Mouse (Mus musculus): ENCODE results near the gene Il27ra. TPM values are rescaled to one million over a fixed set of nuclear protein-coding genes. Genes with fewer than 3 reads are reported as not detected.

The Il27ra gene
- polyA plus RNA-seq, 1 experiment from 2014 or later = 0.30 TPM

DNA sequence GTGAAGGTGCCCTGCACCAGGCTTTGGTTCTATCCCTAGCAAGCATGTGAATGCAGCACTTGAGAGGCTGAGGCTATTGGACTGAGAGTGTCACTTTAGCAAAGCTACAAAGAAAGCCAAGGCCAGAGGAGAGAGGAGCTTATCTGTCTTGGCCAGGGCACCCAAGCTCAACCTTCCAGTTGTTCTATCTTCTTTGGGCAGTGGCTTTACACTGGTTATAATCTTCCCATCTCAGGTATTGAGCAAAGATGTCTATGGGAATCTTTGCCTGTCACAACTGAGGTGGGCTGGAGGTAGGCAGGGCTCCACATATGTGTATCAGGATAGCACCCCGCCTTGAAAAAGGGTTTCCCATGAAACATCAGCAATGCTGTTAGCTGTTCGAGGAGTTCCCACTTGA lies 17.9 kb upstream of the Il27ra start:
- no peak for DNase-seq (ENCODE audit: low spot score)
- Histone ChIP-seq H3K9me3 (no peaks in the 10 kb centered on the region), H3K4me1 (replicated peaks) (no peaks in the 10 kb centered on the region), H3K36me3 (no peaks in the 10 kb centered on the region), H3K4me3 (no peak overlapping the region), H3K27me3 (ENCODE audit: insufficient read depth, poor library complexity, severe bottlenecking) (no peaks in the 10 kb centered on the region), H3K27ac (no peak overlapping the region)
- 84% methylated on average over 2 of the region's 2 CpGs for WGBS

DNA sequence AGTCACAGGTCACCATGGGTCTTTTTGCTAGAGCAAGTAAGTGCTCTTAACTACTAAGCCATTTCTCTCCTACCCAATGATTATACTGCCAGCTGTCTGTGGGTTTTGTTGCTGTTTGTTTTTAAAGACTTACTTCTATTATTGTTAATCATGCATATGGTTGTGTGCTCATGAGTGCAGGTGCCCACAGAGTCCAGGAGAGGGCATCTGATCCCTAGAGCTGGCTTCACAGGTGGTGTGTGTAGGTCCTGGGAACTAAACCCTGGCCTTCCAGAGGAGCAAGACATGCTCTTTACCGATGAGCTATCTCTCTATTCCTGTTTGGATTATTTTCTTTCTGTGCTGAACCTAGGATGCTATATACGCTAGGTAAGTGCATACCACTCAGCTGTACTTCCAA lies 16.8 kb upstream of the Il27ra start:
- DNase-seq (ENCODE audit: low spot score) = no peak
- 90% methylated on average over 2 of the region's 2 CpGs for WGBS
- H3K9me3 ChIP-seq = no peaks in the 10 kb centered on the region

DNA sequence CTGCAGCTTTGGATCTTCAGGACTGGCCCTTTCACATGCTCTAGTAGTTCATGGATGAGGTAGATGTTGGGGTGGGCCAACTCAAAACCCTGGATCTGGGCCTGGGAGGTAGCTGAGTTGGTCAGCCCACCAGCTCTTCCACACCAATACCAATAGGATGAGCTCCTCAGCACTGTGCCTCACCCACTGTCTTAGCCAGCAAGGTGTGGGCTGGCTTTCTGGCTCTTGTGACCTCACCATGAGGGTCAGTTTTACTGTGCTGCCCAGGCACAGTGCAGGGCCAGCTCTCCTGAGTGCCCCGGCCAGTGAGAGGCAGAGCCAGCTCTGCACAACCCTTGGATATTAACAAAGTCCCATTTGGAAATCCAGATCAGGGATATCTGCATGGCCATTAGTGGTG lies 15.4 kb upstream of the Il27ra start:
- H3K36me3 ChIP-seq = no peaks in the 10 kb centered on the region
- no peak overlapping the region for H3K4me3 ChIP-seq
- DNase-seq (ENCODE audit: low spot score) = no peak
- no peaks in the 10 kb centered on the region for H3K9me3 ChIP-seq
- no peaks in the 10 kb centered on the region for H3K4me1 ChIP-seq (replicated peaks)
- 93% methylated on average over 1 of the region's 1 CpGs for WGBS
- no peaks in the 10 kb centered on the region for H3K27me3 ChIP-seq (ENCODE audit: insufficient read depth, poor library complexity, severe bottlenecking)
- no peak overlapping the region for H3K27ac ChIP-seq

More for the DNA sequence above, 16.8 kb upstream of the Il27ra start:
- H3K27ac ChIP-seq = no peak overlapping the region
- H3K36me3 ChIP-seq = no peaks in the 10 kb centered on the region
- no peaks in the 10 kb centered on the region for H3K27me3 ChIP-seq (ENCODE audit: insufficient read depth, poor library complexity, severe bottlenecking)
- H3K4me3 ChIP-seq = no peak overlapping the region
- no peaks in the 10 kb centered on the region for H3K4me1 ChIP-seq (replicated peaks)

DNA sequence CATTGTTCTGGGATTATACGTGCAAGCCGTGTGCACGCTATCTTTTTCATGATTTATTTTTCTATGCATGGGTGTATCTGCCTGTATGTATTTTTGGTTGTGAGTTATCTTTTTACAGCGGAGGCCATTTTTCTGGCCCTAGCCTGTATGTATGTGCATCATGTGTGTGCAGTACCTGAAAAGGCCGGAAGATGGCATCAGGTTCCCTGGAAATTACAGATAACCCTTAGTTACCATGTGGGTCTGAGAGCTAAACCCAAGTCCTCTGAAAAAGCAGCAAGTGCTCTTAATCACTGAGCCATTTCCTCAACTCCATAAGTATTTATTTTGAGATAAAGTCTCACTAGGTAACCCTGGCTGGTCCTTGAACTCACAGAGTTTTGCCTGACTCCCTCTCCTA lies 10.8 kb upstream of the Il27ra start:
- Histone ChIP-seq H3K9me3 (no peaks in the 10 kb centered on the region), H3K27me3 (ENCODE audit: insufficient read depth, poor library complexity, severe bottlenecking) (0 out of 2 replicates have a peak, but pooled peaks cover under 1% of the 10 kb centered on the region), H3K4me3 (no peak overlapping the region), H3K36me3 (no peaks in the 10 kb centered on the region), H3K4me1 (replicated peaks) (peaks cover 11% of the 10 kb centered on the region), H3K27ac (no peak overlapping the region)
- DNase-seq (ENCODE audit: low spot score) = no peak
- 96% methylated on average over 5 of the region's 5 CpGs for WGBS

DNA sequence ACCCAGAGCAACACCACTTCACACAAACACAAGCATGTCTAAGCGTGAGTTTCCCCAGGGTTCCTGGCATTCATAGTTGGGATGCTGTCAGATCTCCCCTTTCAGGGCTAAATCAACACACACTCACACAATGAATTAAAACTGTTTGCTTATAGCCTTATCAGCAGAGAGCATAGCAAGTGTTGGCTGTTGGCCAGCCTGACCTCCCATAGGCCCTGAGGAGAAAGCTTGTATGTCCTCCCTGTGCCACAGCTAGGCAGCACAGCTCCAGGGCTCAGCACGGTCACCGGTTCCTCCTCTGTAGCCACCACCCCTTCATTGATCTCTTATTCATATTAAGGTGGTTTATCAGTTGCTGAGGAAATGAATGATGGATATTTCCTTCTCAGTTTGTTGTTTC lies 10.4 kb upstream of the Il27ra start:
- Histone ChIP-seq H3K4me1 (replicated peaks) (peaks cover 11% of the 10 kb centered on the region), H3K4me3 (no peak overlapping the region), H3K27me3 (ENCODE audit: insufficient read depth, poor library complexity, severe bottlenecking) (0 out of 2 replicates have a peak, but pooled peaks cover 5% of the 10 kb centered on the region), H3K9me3 (no peaks in the 10 kb centered on the region), H3K36me3 (no peaks in the 10 kb centered on the region), H3K27ac (no peak overlapping the region)
- 85% methylated on average over 3 of the region's 3 CpGs for WGBS
- no peak for DNase-seq (ENCODE audit: low spot score)

DNA sequence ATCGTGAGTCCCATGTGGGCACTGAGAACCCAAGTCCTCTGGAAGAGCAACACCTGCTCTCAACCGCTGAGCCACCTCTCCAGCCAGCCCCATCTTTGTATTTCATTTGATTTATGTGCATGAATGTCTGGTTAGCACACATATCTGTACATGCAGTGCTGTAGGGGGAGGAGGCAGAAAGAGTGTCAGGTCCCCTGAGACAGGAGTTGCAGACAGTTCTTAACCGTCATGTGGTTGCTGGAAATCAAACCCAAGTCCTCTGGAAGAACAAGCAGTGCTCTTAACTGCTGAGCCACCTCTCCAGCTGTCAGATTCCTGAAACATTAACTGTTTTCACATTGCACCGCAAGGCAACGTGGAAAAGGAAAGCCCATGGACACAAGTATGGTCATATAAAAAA lies 5.8 kb upstream of the Il27ra start:
- H3K27me3 ChIP-seq (ENCODE audit: insufficient read depth, poor library complexity, severe bottlenecking) = peaks cover 43% of the 10 kb centered on the region

DNA sequence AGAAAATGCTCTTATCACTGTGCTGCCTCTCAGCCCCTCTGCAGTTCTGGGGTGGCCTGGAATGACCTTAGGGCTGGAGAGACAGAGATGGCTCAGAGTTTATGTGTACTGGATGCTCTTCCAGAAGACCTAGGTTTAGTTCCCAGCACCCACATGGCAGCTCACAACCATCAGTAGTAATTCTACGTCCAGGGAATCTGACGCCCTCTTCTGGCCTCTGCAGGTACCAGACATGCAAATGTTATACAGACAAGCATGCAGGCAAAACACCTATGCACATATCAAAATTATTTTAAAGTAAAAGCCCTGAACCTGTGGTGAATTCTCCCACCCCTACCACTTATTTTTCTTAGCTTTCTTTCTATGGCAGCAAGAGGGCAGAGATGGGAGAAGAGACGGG lies 4.1 kb upstream of the Il27ra start:
- DNase-seq (ENCODE audit: low spot score) = no peak
- H3K27ac ChIP-seq = no peak overlapping the region
- no peaks in the 10 kb centered on the region for H3K36me3 ChIP-seq
- H3K27me3 ChIP-seq (ENCODE audit: insufficient read depth, poor library complexity, severe bottlenecking) = peaks cover 60% of the 10 kb centered on the region
- 79% methylated on average over 3 of the region's 3 CpGs for WGBS
- H3K4me1 ChIP-seq (replicated peaks) = peaks cover 35% of the 10 kb centered on the region
- H3K9me3 ChIP-seq = no peaks in the 10 kb centered on the region
- H3K4me3 ChIP-seq = no peak overlapping the region

More for the DNA sequence above, 5.8 kb upstream of the Il27ra start:
- Histone ChIP-seq H3K4me3 (no peak overlapping the region), H3K36me3 (no peaks in the 10 kb centered on the region), H3K27ac (no peak overlapping the region), H3K9me3 (no peaks in the 10 kb centered on the region), H3K4me1 (replicated peaks) (peaks cover 22% of the 10 kb centered on the region)
- DNase-seq (ENCODE audit: low spot score) = no peak
- WGBS = 80% methylated on average over 5 of the region's 5 CpGs

DNA sequence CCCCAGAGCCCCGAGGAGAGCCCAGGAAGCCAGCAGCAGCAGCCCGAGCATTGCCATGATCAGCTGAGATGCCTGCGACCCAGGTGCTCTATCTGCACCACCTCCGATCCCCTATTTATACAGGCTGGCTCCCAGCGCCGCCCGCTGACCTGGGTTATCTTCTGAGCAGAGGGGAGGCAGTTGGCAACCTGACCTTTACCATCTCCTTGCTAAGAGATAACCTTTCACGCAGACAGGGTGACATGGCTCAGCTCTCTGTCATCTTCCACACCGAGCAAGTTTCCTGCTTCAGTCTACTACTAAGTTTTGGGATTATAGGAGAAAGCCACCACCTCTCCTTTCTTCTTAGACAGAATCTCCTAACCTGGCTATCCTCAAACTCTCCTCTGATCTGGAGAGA lies 2.5 kb upstream of the Il27ra start, which contains the start of gene Rln3:
Rln3 (minus strand) TSS at position 101 of the 400 bp plus-strand sequence.
- H3K4me3 ChIP-seq = peak within 1 kb of the TSS; percentile 27
- H3K9me3 ChIP-seq = no peaks in the 10 kb centered on the region
- WGBS = 8% methylated on average over 9 of the region's 9 CpGs
- DNase-seq (ENCODE audit: low spot score) = no peak
- no peak within 1 kb of the TSS for H3K27ac ChIP-seq
- peaks cover 24% of the 10 kb centered on the region for H3K4me1 ChIP-seq (replicated peaks)
- H3K36me3 ChIP-seq = no peaks in the 10 kb centered on the region
- H3K27me3 ChIP-seq (ENCODE audit: insufficient read depth, poor library complexity, severe bottlenecking) = peaks cover 76% of the 10 kb centered on the region

DNA sequence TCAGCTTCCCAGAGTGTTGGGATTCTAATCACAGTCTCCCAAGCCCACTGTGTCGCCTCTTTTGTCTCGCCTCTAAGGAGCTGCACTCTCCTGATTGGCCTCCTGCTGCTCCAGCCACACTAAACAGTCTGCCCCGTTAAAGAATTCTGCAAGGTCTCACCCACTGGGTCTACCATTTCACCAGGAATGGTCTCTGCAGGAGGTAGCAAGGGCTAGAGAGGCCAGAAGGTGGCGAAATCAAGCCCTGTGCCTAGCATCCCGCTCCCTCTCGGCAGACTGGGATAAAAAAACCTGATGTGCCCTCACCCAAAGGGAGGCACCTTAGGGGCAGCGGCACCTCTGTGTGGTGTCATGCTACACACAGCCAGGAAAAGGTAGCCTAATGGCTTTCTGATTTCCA lies 1.7 kb upstream of the Il27ra start:
- peak overlapping the region; percentile 27 for H3K4me3 ChIP-seq
- H3K27me3 ChIP-seq (ENCODE audit: insufficient read depth, poor library complexity, severe bottlenecking) = peaks cover 84% of the 10 kb centered on the region
- 2% methylated on average over 7 of the region's 7 CpGs for WGBS
- no peak overlapping the region for H3K27ac ChIP-seq
- H3K9me3 ChIP-seq = no peaks in the 10 kb centered on the region
- peaks cover 27% of the 10 kb centered on the region for H3K4me1 ChIP-seq (replicated peaks)
- no peaks in the 10 kb centered on the region for H3K36me3 ChIP-seq
- DNase-seq (ENCODE audit: low spot score) = no peak

DNA sequence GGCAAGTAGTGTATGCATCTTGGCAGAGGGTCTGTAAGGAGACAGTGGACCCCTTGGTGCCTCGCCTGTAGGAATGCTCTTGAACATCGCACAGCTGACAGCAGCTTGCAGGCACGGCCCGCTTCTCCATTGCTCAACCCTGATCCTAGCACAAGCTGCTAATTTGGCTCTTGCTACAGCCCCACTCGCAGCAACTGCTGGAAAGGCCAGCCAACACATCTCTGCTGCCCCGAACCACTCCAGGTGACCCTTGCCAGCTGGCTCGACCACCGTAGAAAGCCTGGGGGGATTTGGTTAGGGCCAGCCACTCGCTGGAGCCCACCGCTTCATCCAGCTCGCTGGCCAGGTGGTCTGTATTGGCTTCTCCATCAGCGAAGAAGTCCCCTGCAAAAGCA lies 556 bp upstream of the Il27ra start:
- Histone ChIP-seq H3K27ac (no peak overlapping the region), H3K4me1 (replicated peaks) (peaks cover 28% of the 10 kb centered on the region), H3K9me3 (no peaks in the 10 kb centered on the region), H3K4me3 (peak overlapping the region; percentile 50; the same call in 1 of the 2 replicates), H3K27me3 (ENCODE audit: insufficient read depth, poor library complexity, severe bottlenecking) (peaks cover 90% of the 10 kb centered on the region), H3K36me3 (no peaks in the 10 kb centered on the region)
- DNase-seq (ENCODE audit: low spot score) = no peak
- 41% methylated on average over 12 of the region's 12 CpGs for WGBS

DNA sequence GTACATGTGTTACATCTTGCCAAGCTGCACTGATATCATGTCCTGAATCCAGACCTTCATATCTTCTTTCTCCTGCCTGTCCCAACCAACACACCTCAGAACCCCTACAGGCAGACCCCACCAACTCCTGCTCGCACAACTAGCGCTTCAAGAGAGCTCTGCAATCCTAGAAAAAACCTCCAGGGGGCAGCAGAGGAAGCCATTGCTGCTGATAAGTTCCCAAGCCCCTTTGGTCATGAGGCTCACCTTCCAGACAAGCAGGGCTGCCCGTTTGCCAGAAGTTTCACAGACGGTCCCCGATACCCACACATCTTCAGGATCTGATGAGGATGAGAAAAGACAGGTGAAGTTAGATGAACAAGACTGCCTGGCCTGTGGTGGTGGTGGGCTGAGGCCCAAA lies 3.3 kb downstream of the Il27ra start:
- 15% methylated on average over 5 of the region's 5 CpGs for WGBS
- H3K4me3 ChIP-seq = no peak overlapping the region
- peaks cover 78% of the 10 kb centered on the region for H3K27me3 ChIP-seq (ENCODE audit: insufficient read depth, poor library complexity, severe bottlenecking)
- no peaks in the 10 kb centered on the region for H3K9me3 ChIP-seq
- H3K36me3 ChIP-seq = no peaks in the 10 kb centered on the region
- H3K4me1 ChIP-seq (replicated peaks) = peaks cover 19% of the 10 kb centered on the region
- DNase-seq (ENCODE audit: low spot score) = peak; percentile 84
- H3K27ac ChIP-seq = no peak overlapping the region

DNA sequence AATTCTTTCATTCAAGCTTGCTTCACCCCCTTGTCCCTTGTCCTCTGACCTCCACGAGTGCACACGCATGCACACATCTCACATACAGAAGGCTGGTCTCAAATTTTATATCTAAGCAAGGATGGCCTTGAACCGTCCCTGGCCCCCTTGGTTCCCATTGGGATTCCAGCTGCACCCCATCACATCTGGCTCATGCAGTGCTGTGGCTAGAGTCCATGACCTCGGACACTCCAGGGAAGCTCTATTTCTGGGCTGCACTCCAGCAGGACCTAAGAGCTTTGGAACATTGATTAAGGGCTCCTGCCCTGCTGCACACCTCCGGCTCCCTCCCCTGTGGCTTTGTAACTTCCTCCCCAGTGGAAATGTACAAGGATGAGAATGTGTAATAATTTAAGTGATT lies 4.4 kb downstream of the Il27ra start:
- Histone ChIP-seq H3K27me3 (ENCODE audit: insufficient read depth, poor library complexity, severe bottlenecking) (peaks cover 77% of the 10 kb centered on the region), H3K27ac (no peak overlapping the region), H3K9me3 (no peaks in the 10 kb centered on the region)

DNA sequence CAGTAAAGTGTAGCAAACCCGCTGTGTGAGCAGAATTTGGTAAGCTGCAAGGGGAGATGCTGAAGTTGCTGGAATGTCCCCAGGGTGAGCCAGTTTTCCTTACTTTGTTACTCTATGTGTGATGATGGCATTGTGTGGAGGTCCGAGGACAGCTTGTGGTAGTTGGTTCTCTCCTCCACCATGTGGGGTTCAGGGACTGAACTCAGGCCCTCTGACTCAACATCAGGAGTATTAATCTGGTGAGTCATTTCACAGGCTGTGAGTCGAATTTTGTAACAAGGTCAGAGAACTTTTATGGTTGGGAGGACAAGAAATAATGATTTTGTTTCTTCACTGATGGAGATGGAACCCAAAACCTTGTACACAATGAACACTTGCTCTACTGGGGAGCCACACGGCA lies 9.6 kb downstream of the Il27ra start:
- Histone ChIP-seq H3K27me3 (ENCODE audit: insufficient read depth, poor library complexity, severe bottlenecking) (peaks cover 42% of the 10 kb centered on the region), H3K9me3 (no peaks in the 10 kb centered on the region), H3K4me1 (replicated peaks) (0 out of 2 replicates have a peak, but pooled peaks cover 6% of the 10 kb centered on the region), H3K36me3 (no peaks in the 10 kb centered on the region), H3K27ac (no peak overlapping the region), H3K4me3 (no peak overlapping the region)
- WGBS = 81% methylated on average over 4 of the region's 4 CpGs
- DNase-seq (ENCODE audit: low spot score) = no peak

More for the DNA sequence above, 4.4 kb downstream of the Il27ra start:
- H3K36me3 ChIP-seq = no peaks in the 10 kb centered on the region
- 83% methylated on average over 5 of the region's 5 CpGs for WGBS
- no peak overlapping the region for H3K4me3 ChIP-seq
- no peak for DNase-seq (ENCODE audit: low spot score)
- peaks cover 16% of the 10 kb centered on the region for H3K4me1 ChIP-seq (replicated peaks)

DNA sequence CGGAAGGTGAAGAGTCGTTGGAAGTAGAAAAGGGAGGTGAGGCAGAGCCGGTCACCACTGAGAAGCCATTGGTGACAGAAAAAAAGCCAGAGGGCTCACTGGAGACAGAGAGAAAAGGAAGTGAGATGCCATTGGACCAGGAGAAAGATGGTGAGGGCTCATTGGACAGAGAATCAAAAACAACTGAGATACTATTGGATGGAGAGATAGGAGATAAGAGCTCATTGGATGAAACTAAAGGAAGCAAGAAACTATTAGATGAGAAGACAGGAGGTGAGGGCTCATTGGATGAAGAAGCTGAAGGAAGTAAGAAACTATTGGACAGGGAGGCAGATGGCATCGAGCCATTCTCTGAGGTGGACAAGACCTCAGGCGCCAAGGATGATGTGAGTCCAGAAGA lies 13.1 kb downstream of the Il27ra start:
- peaks cover 29% of the 10 kb centered on the region for H3K4me1 ChIP-seq (replicated peaks)
- no peaks in the 10 kb centered on the region for H3K36me3 ChIP-seq
- H3K27me3 ChIP-seq (ENCODE audit: insufficient read depth, poor library complexity, severe bottlenecking) = peaks cover 59% of the 10 kb centered on the region
- WGBS = 89% methylated on average over 5 of the region's 5 CpGs
- no peaks in the 10 kb centered on the region for H3K9me3 ChIP-seq
- DNase-seq (ENCODE audit: low spot score) = no peak
- H3K27ac ChIP-seq = no peak overlapping the region
- no peak overlapping the region for H3K4me3 ChIP-seq
